Mouse (Mus musculus) heart, postnatal 10 days (tissue): Measurements from ENCODE around the gene Ap1s1. TPM values are rescaled to one million over a fixed set of nuclear protein-coding genes. Genes with fewer than 3 reads are reported as not detected.

Experiments used
- DNase-seq, 2 experiments: peaks; one replicate each; pipeline ENCODE4 v3.0.0; 2021
- intact Hi-C: fragments of 180-260 bp; cut with DNase I; formaldehyde crosslinking; loops from one replicate; pipeline ENCODE4 v1.15.1; 2025
- total RNA-seq, 2 experiments: library from RNA; stranded (reverse); gene quantifications; 2 replicates each; pipeline ENCODE4 v1.2.3; 2021

Gene Ap1s1
- total RNA-seq, result 10 to 100 TPM; 59.7 to 65.0 TPM

- intact Hi-C loops, result no loop called here
- DNase-seq, result peak; percentile 97 to 98
Observed at GRCm38 (mm10) chr5:137045402-137046323, at the start of gene Ap1s1. Ap1s1 (minus strand) TSS chr5:137046135.

- intact Hi-C loops, result no loop called here
- DNase-seq, result no peak
Observed at GRCm38 (mm10) chr5:137095135-137095534, 49.2 kb upstream of the Ap1s1 start.

GRCm38 (mm10) chr5:137093720-137094119, 47.8 kb upstream of the Ap1s1 start:
- peak; percentile 51 to 64 for DNase-seq
- intact Hi-C loops, result no loop called here

DNA sequence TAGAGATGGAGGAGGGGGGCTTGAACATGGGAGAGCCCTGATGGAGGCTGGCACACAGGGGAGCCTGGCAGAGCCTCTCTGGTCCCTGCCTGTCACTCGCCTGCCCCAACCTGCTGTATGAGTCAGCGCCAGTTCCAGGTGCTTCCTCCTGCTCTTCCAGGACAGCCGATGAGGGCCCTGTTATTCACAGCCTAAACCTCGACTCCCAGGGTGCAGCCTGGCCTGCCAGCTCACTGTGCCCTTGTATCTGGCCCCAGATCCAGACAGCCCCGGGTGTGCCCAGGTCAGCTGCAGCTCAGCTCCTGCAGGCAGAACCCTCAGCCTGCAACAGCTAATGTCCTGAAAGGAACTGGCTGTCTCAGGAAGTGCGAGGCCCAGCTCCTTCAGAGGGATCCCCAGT, 45.6 kb upstream of the Ap1s1 start:
- no peak for DNase-seq
- intact Hi-C loops, result no loop called here

- intact Hi-C loops, result no loop called here
Observed at GRCm38 (mm10) chr5:137090870-137091269, 44.9 kb upstream of the Ap1s1 start.

GRCm38 (mm10) chr5:137087410-137087809, 41.5 kb upstream of the Ap1s1 start:
- DNase-seq, result peak; percentile 61 to 63

More at GRCm38 (mm10) chr5:137090870-137091269, 44.9 kb upstream of the Ap1s1 start:
- DNase-seq, result no peak

DNA sequence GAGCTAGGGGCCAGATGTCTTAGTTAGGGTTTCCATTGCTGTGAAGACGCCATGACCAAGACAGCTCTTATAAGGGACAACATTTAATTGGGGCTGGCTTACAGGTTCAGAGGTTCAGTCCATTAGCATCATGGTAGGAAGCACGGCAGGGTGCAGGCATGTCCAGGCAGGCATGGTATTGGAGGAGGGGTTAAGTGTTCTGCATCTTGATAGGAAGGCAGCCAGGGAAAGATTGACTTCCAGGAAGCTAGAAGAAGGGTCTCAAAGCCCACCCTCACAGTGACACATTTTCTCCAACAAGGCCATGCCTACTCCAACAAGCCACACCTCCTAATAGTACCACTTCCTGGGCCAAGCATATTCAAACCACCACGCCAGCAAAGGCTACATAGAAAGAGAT, 39.8 kb upstream of the Ap1s1 start:
- intact Hi-C loops, result no loop called here
- no peak for DNase-seq

More at GRCm38 (mm10) chr5:137087410-137087809, 41.5 kb upstream of the Ap1s1 start:
- intact Hi-C loops, result no loop called here

GRCm38 (mm10) chr5:137085021-137085420, 39.1 kb upstream of the Ap1s1 start:
- no peak for DNase-seq
- intact Hi-C loops, result no loop called here

GRCm38 (mm10) chr5:137083051-137083450, 37.1 kb upstream of the Ap1s1 start:
- intact Hi-C loops, result no loop called here

GRCm38 (mm10) chr5:137079849-137080248, 33.9 kb upstream of the Ap1s1 start:
- DNase-seq, result peak; percentile 58 to 63

More at GRCm38 (mm10) chr5:137083051-137083450, 37.1 kb upstream of the Ap1s1 start:
- no peak for DNase-seq

DNA sequence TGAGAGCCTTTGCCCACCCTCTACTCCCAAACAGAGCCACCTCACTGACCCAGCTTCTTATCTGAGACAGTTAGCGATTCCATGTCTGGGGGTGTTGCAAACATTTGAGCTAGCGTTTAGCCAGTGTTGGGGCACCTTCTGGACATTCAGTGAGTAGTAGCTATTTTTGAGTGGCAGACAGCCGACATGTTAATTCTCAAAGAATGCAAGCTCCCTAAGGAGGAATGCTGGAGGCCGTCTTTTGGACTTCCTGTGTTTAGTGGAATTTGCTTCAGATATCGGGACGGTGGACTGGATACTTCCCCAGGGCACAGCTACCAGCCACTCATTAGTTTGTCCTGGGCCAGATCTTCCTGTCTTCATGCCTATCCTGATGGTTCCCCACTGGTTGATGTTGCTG, 32.7 kb upstream of the Ap1s1 start:
- intact Hi-C loops, result no loop called here
- peak; percentile 48 to 59 for DNase-seq

More at GRCm38 (mm10) chr5:137079849-137080248, 33.9 kb upstream of the Ap1s1 start:
- intact Hi-C loops, result no loop called here

GRCm38 (mm10) chr5:137078041-137078440, 32.1 kb upstream of the Ap1s1 start:
- intact Hi-C loops, result no loop called here
- DNase-seq, result peak in 1 of 2 experiments; percentile 38

GRCm38 (mm10) chr5:137077187-137077586, 31.3 kb upstream of the Ap1s1 start:
- intact Hi-C loops, result no loop called here
- no peak for DNase-seq

- DNase-seq, result peak; percentile 80 to 86
- intact Hi-C loops, result no loop called here
Observed at GRCm38 (mm10) chr5:137076191-137076930, 30.4 kb upstream of the Ap1s1 start.

GRCm38 (mm10) chr5:137075726-137076125, 29.8 kb upstream of the Ap1s1 start:
- intact Hi-C loops, result no loop called here
- no peak for DNase-seq

- DNase-seq, result peak; percentile 43 to 47
- intact Hi-C loops, result no loop called here
Observed at GRCm38 (mm10) chr5:137074191-137074651, 28.3 kb upstream of the Ap1s1 start.

- intact Hi-C loops, result no loop called here
- DNase-seq, result peak in 1 of 2 experiments; percentile 22
Observed at GRCm38 (mm10) chr5:137073141-137073540, 27.2 kb upstream of the Ap1s1 start.

- intact Hi-C loops, result no loop called here
- DNase-seq, result peak; percentile 94 to 95
Observed at GRCm38 (mm10) chr5:137072079-137072960, 26.4 kb upstream of the Ap1s1 start, which contains the start of gene Serpine1. Serpine1 (minus strand) TSS chr5:137072268.

DNA sequence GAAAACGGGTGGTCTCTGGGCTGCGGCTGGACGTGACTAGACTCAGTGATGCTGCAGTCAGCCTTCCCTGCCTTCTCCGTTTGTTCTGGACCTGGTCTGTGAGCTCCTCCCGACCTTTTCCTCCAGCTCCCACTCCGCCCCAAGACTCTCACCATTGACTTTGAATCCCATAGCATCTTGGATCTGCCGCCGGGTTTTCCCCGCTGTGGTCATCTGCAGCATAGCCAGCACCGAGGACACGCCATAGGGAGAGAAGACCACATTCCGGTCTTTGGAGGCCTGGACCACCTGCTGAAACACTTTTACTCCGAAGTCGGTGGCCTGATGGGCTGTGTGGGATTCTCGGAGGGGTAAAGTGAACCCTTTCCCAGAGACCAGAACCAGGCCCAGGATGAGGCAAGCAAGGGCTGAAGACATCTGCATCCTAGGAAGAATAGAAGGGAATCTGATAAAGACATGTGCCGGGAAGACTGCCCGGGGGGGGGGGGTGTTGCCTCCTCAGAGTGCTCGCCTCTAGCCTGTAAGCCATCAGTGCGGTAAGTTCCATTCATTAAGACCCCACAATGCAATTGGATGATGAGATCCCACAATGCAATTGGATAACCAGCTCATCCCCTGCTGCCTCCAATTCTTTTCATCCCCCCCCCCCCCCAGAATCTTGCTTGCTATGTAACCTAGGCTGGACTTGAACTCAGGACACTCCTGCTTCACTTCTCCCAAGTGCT, 25.1 kb upstream of the Ap1s1 start:
- DNase-seq, result no peak
- intact Hi-C loops, result no loop called here
